Mouse (Mus musculus) neutrophil, adult 65 days (primary cell): ENCODE data around the gene Sectm1b. TPM values are rescaled to one million over a fixed set of nuclear protein-coding genes. Genes with fewer than 3 reads are reported as not detected.

Experiments used
- total RNA-seq: library from RNA; stranded (reverse); gene quantifications from 2 replicates; pipeline ENCODE4 v1.2.4, GENCODE M21; 2023

Gene Sectm1b
- not detected in 2 replicates for total RNA-seq

GRCm38 (mm10) chr11:121063379-121063778 is at the start of gene Sectm1b:
Gene Sectm1b, minus strand, starts transcription at chr11:121063569.

GRCm38 (mm10) chr11:121081120-121081519 is 17.8 kb upstream of the Sectm1b start, which contains the start of gene Sectm1a:
Gene Sectm1a, minus strand, starts transcription at chr11:121081220.

DNA sequence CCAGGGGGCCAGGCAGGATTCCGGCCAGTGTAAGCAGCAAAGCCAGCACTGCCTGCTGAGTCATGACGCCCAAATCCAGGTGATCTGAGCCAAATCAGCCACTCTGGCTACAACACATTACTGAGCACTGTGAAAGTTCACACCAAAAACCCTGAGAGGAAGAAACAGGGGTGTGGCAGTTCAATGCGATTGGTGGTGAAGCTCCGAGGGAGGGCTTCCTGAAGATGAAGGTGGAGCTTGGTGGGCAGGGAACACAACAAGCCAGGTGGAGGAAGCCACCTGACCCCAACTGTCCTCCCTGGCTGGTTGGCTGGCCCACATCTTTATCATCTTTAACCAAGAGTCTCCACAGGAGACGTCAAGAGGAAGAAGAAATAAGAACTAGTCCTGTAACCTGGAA is 24.1 kb downstream of the Sectm1b start, which contains the start of gene Cd7:
Gene Cd7, minus strand, starts transcription at position 117 of the 400 bp plus-strand sequence.

Other genes starting within 250 kb of the Sectm1b start
- 18.5 and 25.7 TPM in 2 replicates for gene Fasn, start 239.0 kb downstream of the Sectm1b start, total RNA-seq
- gene Ccdc57, start 130.7 kb downstream of the Sectm1b start, total RNA-seq, result 3.4 and 4.2 TPM in 2 replicates
- gene Slc16a3, start 115.1 kb downstream of the Sectm1b start, total RNA-seq, result 470 and 646 TPM in 2 replicates
- gene Csnk1d, start 72.2 kb downstream of the Sectm1b start, total RNA-seq, result 144 and 149 TPM in 2 replicates
- gene Cd7, start 24.2 kb downstream of the Sectm1b start, total RNA-seq, result 1.8 and 2.3 TPM in 2 replicates
- not detected in 2 replicates for gene Sectm1a, start 17.7 kb upstream of the Sectm1b start, total RNA-seq
- gene Tex19.2, start 55.1 kb upstream of the Sectm1b start, total RNA-seq, result not detected in 2 replicates
- gene Tex19.1, start 82.6 kb upstream of the Sectm1b start, total RNA-seq, result not detected in 2 replicates
- gene Uts2r, start 96.7 kb upstream of the Sectm1b start, total RNA-seq, result not detected in 2 replicates
- 3.1 and 4.5 TPM in 2 replicates for gene Hexdc, start 140.9 kb upstream of the Sectm1b start, total RNA-seq
- gene Ogfod3, start 141.1 kb upstream of the Sectm1b start, total RNA-seq, result 2.1 and 3.6 TPM in 2 replicates
- 55.4 and 64.7 TPM in 2 replicates for gene Cybc1, start 165.8 kb upstream of the Sectm1b start, total RNA-seq
- gene Narf, start 173.7 kb upstream of the Sectm1b start, total RNA-seq, result 40.1 and 41.0 TPM in 2 replicates
- 14.2 TPM in 2 replicates for gene Foxk2, start 196.4 kb upstream of the Sectm1b start, total RNA-seq